Mouse (Mus musculus): ENCODE measurements around the gene Smpd2. TPM values are rescaled to one million over a fixed set of nuclear protein-coding genes. Genes with fewer than 3 reads are reported as not detected.

The Smpd2 gene
- polyA plus RNA-seq (2017; shearing (Covaris generic)) = 42.6 TPM

DNA sequence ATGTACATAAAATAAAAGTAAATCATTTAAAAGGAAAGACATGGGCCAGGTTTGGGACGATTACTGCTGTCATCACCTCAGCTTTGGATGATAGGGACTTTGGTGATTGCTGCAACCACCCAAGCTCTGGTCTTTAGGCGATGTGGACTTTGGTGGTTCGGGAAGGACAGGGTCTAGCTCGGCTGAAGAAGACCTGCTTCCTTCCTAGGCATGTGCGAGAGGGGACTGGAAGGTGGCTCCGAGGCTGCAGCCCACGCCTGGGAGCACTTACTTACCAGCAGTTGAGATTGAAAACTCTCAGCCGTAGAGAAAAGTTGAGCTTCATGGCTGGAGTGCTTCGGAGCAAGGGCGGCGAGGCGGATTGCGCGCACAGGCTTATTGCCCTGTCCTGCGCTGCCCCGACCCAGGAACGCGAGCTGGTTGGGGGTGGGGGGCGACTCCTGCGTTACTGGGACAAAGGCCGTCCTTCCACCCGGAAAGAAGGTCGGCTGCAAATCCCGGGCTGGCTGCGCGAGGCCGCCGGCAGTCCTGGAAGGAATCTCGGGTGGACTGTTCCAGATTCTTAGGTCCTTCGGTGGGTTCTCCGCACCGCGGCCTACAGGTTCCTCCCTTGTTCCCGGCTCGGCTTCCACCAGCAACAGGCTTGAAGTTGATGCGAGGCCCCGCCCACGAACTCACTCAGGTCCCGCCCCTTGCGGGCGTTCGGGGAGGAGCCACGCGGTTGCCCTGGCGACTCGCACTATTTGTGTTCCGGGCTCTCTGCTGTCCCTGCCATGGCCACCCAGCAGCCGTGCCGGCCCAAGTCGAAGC lies at the start of gene Smpd2, which contains the start of gene Ppil6:
Gene Smpd2 (minus strand): TSS at position 662 of the 810 bp plus-strand sequence.
Gene Ppil6 (plus strand): TSS at position 732 of the 810 bp plus-strand sequence.

DNA sequence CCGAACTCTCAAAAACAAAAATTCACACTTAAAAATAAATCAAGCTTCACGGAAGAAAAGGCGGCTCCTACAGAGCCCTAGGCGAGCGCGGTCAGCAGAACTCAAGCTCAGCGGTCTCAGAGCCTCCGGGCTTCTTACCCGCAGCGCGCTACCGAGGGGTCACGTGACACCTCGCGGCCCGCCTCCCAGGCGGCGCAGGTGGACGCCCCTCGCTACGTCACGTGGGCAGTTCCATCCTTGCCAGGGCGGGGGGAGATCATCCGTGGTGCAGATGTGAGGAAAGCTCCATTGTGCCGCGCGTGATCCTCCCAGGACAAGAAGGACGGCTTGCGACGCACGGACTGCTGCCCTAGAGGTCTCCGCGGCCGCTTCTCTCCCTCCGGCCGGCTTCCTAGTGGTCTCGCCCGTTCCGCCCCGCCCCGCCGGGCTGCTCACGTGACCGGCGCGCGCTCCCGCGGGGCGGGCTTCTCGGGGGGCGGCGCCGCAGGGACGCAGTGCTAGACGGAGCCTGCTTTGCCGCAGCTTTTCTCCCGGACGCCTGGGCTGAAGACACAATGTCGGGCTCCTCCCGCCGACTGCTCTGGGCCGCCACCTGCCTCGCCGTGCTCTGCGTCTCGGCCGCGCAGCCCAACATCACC lies 28.9 kb upstream of the Smpd2 start, which contains the start of gene Cd164:
Gene Cd164 (plus strand): TSS at position 434 of the 638 bp plus-strand sequence.

DNA sequence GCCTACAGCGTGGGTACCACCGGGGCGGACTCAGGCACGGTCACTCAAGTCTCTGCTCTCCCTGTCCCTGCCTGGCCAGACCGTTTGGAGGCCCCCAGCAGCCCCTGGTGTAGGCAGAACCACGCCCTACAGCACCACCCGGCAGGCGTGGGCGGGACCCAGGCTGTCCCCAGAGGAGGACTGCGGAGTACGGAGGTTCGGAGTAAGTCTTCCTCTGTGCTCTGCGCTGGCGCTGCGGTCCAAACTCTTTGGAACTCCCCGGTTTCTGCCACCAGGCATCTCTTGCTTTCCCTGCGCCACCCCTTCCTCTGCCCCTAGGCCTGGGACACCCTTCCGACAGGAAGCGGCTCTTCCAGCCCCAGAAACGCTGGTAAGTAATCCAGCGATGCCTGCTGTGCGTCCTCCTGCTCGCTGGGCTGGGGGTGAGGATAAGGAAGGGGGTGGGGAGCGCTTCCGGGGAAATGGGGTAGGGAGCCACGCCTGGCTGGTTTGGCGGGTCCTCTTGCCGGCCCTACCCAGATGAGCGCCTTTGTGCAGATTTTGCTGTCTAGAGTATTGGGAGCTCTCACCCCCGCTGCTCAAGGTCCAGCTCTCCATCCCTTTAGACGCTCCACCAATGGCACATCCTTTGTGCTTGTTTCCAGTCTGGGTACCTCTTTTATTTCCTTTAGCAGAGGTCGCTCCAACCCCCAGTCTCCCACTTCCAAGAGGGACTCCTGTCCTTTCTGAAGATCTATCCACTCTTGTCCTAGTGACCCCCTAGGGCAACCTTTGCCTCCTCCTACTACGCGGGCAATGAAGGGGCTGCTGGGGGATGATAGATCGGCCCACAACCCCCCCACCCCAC lies 13.8 kb downstream of the Smpd2 start, which contains the start of gene Mical1:
Gene Mical1 (plus strand): TSS at position 144 of the 847 bp plus-strand sequence.

DNA sequence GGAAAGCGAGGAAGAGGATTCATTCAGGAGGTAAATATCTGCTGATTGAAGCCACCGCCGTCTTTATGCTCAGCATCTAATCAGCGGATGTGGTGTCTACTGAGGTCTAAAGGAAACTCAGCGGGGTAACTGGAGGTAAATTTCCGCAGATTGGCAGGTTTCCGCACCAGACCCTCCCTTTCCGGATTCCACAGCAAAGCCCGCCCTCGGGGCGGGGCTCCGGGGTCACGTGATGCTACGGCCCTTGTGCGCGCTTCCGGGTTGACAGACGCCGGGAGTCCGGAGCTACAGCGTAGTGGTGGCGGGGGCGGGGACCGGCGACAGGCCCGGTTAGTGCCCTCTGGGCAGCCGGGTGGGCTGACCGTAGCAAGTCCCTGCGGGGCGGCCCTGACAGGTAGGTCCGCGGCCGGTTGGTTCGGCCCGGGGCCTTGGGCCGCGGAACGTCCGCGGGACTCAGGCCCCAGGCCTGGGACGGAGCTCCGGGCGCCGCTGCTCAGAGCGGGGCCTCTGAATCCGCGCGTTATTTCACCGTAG lies 40.0 kb downstream of the Smpd2 start, which contains the start of gene Zbtb24:
Gene Zbtb24 (plus strand): TSS at position 247 of the 534 bp plus-strand sequence.

Other genes with a start within 250 kb of the Smpd2 start
- 38.0 TPM for gene Fig4, start 187.1 kb downstream of the Smpd2 start, polyA plus RNA-seq (2017; shearing (Covaris generic))
- gene Ak9, start 186.4 kb downstream of the Smpd2 start, polyA plus RNA-seq (2017; shearing (Covaris generic)) = not detected
- gene Zbtb24, start 40.0 kb downstream of the Smpd2 start, polyA plus RNA-seq (2017; shearing (Covaris generic)) = 47.6 TPM
- gene Mical1, start 14.1 kb downstream of the Smpd2 start, polyA plus RNA-seq (2017; shearing (Covaris generic)) = 108 TPM
- 0.28 TPM for gene Ppil6, start 70 bp upstream of the Smpd2 start, polyA plus RNA-seq (2017; shearing (Covaris generic))
- gene Cd164, start 29.0 kb upstream of the Smpd2 start, polyA plus RNA-seq (2017; shearing (Covaris generic)) = 213 TPM
- 1.2 TPM for gene Ccdc162, start 226.3 kb upstream of the Smpd2 start, polyA plus RNA-seq (2017; shearing (Covaris generic))